Mouse (Mus musculus) G1E (cell line): Measurements from ENCODE around the gene Asic2.

Experiments used
- CTCF ChIP-seq: IDR thresholded peaks from 2 replicates; pipeline ENCODE4 v1.5.1; 2012; ENCODE audit warnings: low read depth, low read length, inconsistent platforms, mixed read lengths
- POLR2AphosphoS5 ChIP-seq: IDR thresholded peaks from 2 replicates; pipeline ENCODE4 v1.6.1; 2012; ENCODE audit warnings: low read depth, low read length, inconsistent platforms; ENCODE audit not compliant: insufficient replicate concordance

- TF ChIP-seq POLR2AphosphoS5 (no peak), CTCF (no peak)
Observed at GRCm38 (mm10) chr11:81411251-81411650, 557.0 kb downstream of the Asic2 start.
